Mouse (Mus musculus) MEL (cell line): ENCODE measurements around the gene Prkd2.

Source experiments
- CTCF ChIP-seq, 3 experiments: IDR thresholded peaks in 2 of 3; conservative IDR thresholded peaks in 1 of 3; 2 replicates each; pipeline ENCODE4 v1.5.1; 2011 to 2012; ENCODE audit warnings: low read length in 3 of 3, low read depth in 2 of 3, mild to moderate bottlenecking in 2 of 3, improper control_type of control experiment in 1 of 3, inconsistent platforms in 1 of 3, mixed read lengths in 1 of 3, moderate library complexity in 1 of 3; ENCODE audit not compliant: control insufficient read depth in 1 of 3, insufficient read depth in 1 of 3, poor library complexity in 1 of 3, severe bottlenecking in 1 of 3
- POLR2A ChIP-seq, 2 experiments: IDR thresholded peaks; 2 replicates each; pipeline ENCODE4 v1.6.1; 2011 to 2012; ENCODE audit warnings: low read length in 2 of 2, mild to moderate bottlenecking in 2 of 2, control low read depth in 1 of 2, improper control_type of control experiment in 1 of 2, low read depth in 1 of 2, moderate library complexity in 1 of 2; ENCODE audit not compliant: control insufficient read depth in 1 of 2, insufficient read depth in 1 of 2, poor library complexity in 1 of 2
- UBTF ChIP-seq: IDR thresholded peaks from 2 replicates; pipeline ENCODE4 v1.6.1; 2012; ENCODE audit warnings: low read depth, mild to moderate bottlenecking, inconsistent platforms, low read length, improper control_type of control experiment, moderate library complexity, borderline replicate concordance; ENCODE audit not compliant: insufficient read depth
- USF2 ChIP-seq, 2 experiments: IDR thresholded peaks; 2 replicates each; pipeline ENCODE4 v1.6.1; 2011 to 2012; ENCODE audit warnings: improper control_type of control experiment in 2 of 2, low read length in 2 of 2, borderline replicate concordance in 1 of 2, inconsistent platforms in 1 of 2, low read depth in 1 of 2, mild to moderate bottlenecking in 1 of 2; ENCODE audit not compliant: insufficient read depth in 1 of 2
- ZC3H11A ChIP-seq: IDR thresholded peaks from 2 replicates; pipeline ENCODE4 v1.6.1; 2012; ENCODE audit warnings: low read depth, mild to moderate bottlenecking, inconsistent platforms, low read length, improper control_type of control experiment

DNA sequence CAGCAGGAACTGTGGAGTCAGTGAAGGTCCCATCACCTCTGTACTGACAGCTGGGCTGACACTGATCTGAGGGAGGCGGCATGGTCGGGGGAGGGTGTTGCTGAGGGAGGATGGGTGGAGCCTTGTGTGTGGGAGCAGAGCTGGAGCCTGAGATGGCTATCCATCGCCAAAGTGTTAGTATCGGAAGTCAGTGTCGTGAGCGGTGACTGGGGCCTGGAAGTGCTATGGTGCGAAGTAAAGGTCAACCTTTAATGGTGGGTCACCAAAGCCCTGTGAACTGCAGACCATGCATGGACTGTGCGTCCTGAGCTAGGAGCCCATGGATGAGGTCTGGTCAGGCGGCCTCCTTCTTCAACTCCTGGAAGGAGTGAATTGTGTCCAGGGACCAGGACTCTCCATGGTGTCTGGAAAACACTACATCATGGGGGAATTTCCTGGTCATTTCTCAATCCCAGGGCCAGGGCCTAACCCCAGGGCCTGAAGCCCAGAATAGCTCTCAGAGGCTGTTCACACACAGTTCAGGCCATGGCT is 62.9 kb downstream of the Prkd2 start:
- TF ChIP-seq POLR2A (IDR thresholded peaks at IDR 0.05; ENCODE audit: control insufficient read depth in 1 of 2, insufficient read depth in 1 of 2, low read depth in 1 of 2, low read length in 2 of 2, poor library complexity in 1 of 2) (no peak; a peak in 1 of 4 replicates), USF2 (IDR thresholded peaks at IDR 0.05; ENCODE audit: borderline replicate concordance in 1 of 2, insufficient read depth in 1 of 2, low read depth in 1 of 2, low read length in 2 of 2) (no peak), ZC3H11A (no peak), CTCF (IDR thresholded peaks at IDR 0.05 in 2 of 3, conservative IDR thresholded peaks at IDR 0.05 in 1 of 3; ENCODE audit: control insufficient read depth in 1 of 3, insufficient read depth in 1 of 3, low read depth in 2 of 3, low read length in 3 of 3, poor library complexity in 1 of 3, severe bottlenecking in 1 of 3) (no peak), UBTF (no peak)
